Comparison of ENCODE assay signal across 9 mouse cellular contexts in the genomic region with DNA sequence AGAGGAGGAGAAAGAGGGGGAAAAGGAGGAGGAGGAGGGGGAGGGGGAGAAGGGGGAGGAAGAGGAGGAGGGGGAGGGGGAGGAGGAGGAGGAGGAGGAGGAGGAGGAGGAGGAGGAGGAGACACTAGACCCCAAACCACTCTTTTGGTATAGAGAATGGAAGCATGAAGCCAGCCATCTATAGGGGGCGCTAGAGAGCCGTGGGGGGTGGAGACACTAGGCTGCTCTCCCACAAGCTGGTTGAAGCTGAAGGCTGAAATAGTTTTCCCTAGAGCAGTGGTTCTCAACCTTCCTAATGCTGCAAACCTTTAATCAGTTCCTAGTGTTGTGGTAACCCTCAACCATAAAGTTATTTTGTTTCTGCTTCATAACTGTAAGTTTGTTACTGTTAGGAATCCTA.
DNase-seq lines count a peak whose midpoint lies in the region; ATAC-seq lines count a peak whose summit lies in the region.
"Had no signal": no experiment of that assay in that cellular context is flagged by ENCODE, and none has a peak within 500 bp of the region (broad histone marks: within the 10 kb centered on the region; RNA-seq: fewer than 3 reads in every experiment).

No protein-coding gene starts in this region.

- peaks cover 28% of the 10 kb centered on the region for H3K27me3 ChIP-seq in heart, embryonic 12.5 days (replicated peaks)
- H3K27me3 ChIP-seq in embryonic facial prominence, embryonic 11.5 days (ENCODE audit: control insufficient read depth, insufficient read depth, low read length), result no peaks in the 10 kb centered on the region; the same call in 1 of the 2 replicates

- no peaks in the 10 kb centered on the region for H3K9me3 ChIP-seq in heart, embryonic 12.5 days (replicated peaks)
- H3K9me3 ChIP-seq in embryonic facial prominence, embryonic 11.5 days (replicated peaks; ENCODE audit: control insufficient read depth, low read length), result no peaks in the 10 kb centered on the region

- no peak overlapping the region for H3K27ac ChIP-seq in heart, embryonic 12.5 days (ENCODE audit: poor library complexity, severe bottlenecking)
- H3K27ac ChIP-seq in embryonic facial prominence, embryonic 11.5 days (replicated peaks; ENCODE audit: low read depth, low read length), result no peak overlapping the region

- no peak overlapping the region for H3K4me3 ChIP-seq in heart, embryonic 12.5 days
- H3K4me3 ChIP-seq in embryonic facial prominence, embryonic 11.5 days (ENCODE audit: low read depth, low read length), result no peak overlapping the region
- H3K4me3 ChIP-seq: myocyte had no signal

- no peak for ATAC-seq in heart, embryonic 12.5 days (ENCODE audit: insufficient number of reproducible peaks, low FRiP score)
- no peak for ATAC-seq in embryonic facial prominence, embryonic 11.5 days (replicated peaks; ENCODE audit: insufficient number of reproducible peaks, low FRiP score, low TSS enrichment, low read depth)

- 0 out of 2 replicates have a peak, but pooled peaks cover under 1% of the 10 kb centered on the region for H3K4me1 ChIP-seq in heart, embryonic 12.5 days (replicated peaks)
- no peaks in the 10 kb centered on the region for H3K4me1 ChIP-seq in embryonic facial prominence, embryonic 11.5 days (ENCODE audit: control insufficient read depth, insufficient read depth, low read length)

- no peak overlapping the region for H3K9ac ChIP-seq in heart, embryonic 12.5 days
- no peak overlapping the region for H3K9ac ChIP-seq in embryonic facial prominence, embryonic 11.5 days (replicated peaks; ENCODE audit: low read length)

- H3K4me2 ChIP-seq in heart, embryonic 12.5 days, result no peak overlapping the region
- no peak overlapping the region for H3K4me2 ChIP-seq in embryonic facial prominence, embryonic 11.5 days (ENCODE audit: low read depth, low read length)

- 6% methylated on average over 2 of the region's 2 CpGs for WGBS in heart, embryonic 12.5 days
- WGBS in embryonic facial prominence, embryonic 11.5 days, result 11% methylated on average over 2 of the region's 2 CpGs

- H3K36me3 ChIP-seq in heart, embryonic 12.5 days, result no peaks in the 10 kb centered on the region
- no peaks in the 10 kb centered on the region for H3K36me3 ChIP-seq in embryonic facial prominence, embryonic 11.5 days (replicated peaks; ENCODE audit: control insufficient read depth, insufficient read depth, low read depth, low read length)

- DNase-seq in heart, adult 8-10 months (ENCODE audit: low spot score), result peak; percentile 27
- DNase-seq in urinary bladder, postnatal 14 days (ENCODE audit: low spot score), result peak; percentile 32
- DNase-seq in urinary bladder, postnatal 4 days (ENCODE audit: low spot score in 2 of 2), result no peak
- DNase-seq in embryonic facial prominence, embryonic 11.5 days (ENCODE audit: low spot score), result peak; percentile 44
- DNase-seq in mesoderm, embryonic 11.5 days (ENCODE audit: low read depth, low spot score), result peak; percentile 48
- DNase-seq in ovary, postnatal 10 days (ENCODE audit: low spot score), result no peak
- DNase-seq in adipocyte (ENCODE audit: low spot score), result no peak

Comparison
In these comparisons a context has a peak if more than half of its experiments do, and no peak if none do; other contexts are left out.
1. DNase-seq: peak in heart, adult 8-10 months (single experiment), urinary bladder, postnatal 14 days (single experiment), embryonic facial prominence, embryonic 11.5 days (single experiment) and mesoderm, embryonic 11.5 days (single experiment); none in urinary bladder, postnatal 4 days (0 of 2), ovary, postnatal 10 days (single experiment) and adipocyte (single experiment).